Comparison of ENCODE assay signal across 17 mouse cellular contexts in the genomic region with DNA sequence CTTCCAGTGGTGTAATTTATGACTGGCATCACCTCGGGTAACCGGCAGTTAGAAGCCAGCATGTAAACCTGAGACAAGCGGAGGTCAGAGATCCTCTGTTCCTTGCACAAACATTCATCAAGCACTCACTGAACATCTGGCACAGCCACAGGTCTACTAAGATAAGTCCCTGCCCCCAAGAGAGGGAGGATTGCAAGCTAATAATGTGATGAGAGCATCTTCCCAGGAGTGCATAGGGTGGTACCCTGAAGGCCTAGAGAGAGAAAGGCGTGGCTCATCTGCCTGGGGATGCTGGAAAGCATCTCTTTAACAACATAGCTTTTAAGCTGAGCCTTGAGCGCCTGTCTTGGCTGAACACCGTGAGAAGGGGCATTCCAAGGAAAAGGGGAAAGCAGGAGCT.
"Had no signal": no experiment of that assay in that cellular context is flagged by ENCODE, and none has a peak within 500 bp of the region (broad histone marks: within the 10 kb centered on the region; RNA-seq: fewer than 3 reads in every experiment).

No protein-coding gene starts in this region.

- H3K27ac ChIP-seq: lung, embryonic 15.5 days; macrophage; midbrain, embryonic 13.5 days; neural tube, embryonic 12.5 days had no signal

- H3K36me3 ChIP-seq: lung, embryonic 15.5 days; midbrain, embryonic 13.5 days; midbrain, embryonic 15.5 days; neural tube, embryonic 12.5 days had no signal

- H3K27me3 ChIP-seq: lung, embryonic 15.5 days; midbrain, embryonic 13.5 days; midbrain, embryonic 15.5 days; neural tube, embryonic 12.5 days had no signal

- ATAC-seq: liver, postnatal 0 days; lung, postnatal 0 days; midbrain, embryonic 13.5 days had no signal

- H3K4me3 ChIP-seq: lung, embryonic 15.5 days; megakaryocyte, embryonic 14.5 days; midbrain, embryonic 13.5 days; midbrain, embryonic 15.5 days; neural tube, embryonic 12.5 days had no signal

- H3K4me2 ChIP-seq: lung, embryonic 15.5 days; midbrain, embryonic 11.5 days; midbrain, embryonic 13.5 days; midbrain, embryonic 15.5 days; neural tube, embryonic 12.5 days had no signal

- DNase-seq: liver, postnatal 0 days; lung, adult 2 months; lung, postnatal 14 days; lung, postnatal 36 days; right cerebral cortex, postnatal 14 days; spleen, adult 18-20 months; thymus, adult 18-20 months; thymus, postnatal 14 days; thymus, postnatal 36 days had no signal

- H3K9me3 ChIP-seq: lung, embryonic 15.5 days; megakaryocyte, embryonic 14.5 days; midbrain, embryonic 13.5 days; midbrain, embryonic 15.5 days; neural tube, embryonic 12.5 days had no signal

- H3K9ac ChIP-seq: liver, postnatal 0 days; lung, embryonic 15.5 days; midbrain, embryonic 13.5 days; midbrain, embryonic 15.5 days; neural tube, embryonic 12.5 days had no signal
